Mouse (Mus musculus): ENCODE measurements around the gene Kctd15. TPM values are rescaled to one million over a fixed set of nuclear protein-coding genes. Genes with fewer than 3 reads are reported as not detected.

Kctd15 gene
- polyA plus RNA-seq, 1 experiment from 2014 or later = 15.9 TPM

DNA sequence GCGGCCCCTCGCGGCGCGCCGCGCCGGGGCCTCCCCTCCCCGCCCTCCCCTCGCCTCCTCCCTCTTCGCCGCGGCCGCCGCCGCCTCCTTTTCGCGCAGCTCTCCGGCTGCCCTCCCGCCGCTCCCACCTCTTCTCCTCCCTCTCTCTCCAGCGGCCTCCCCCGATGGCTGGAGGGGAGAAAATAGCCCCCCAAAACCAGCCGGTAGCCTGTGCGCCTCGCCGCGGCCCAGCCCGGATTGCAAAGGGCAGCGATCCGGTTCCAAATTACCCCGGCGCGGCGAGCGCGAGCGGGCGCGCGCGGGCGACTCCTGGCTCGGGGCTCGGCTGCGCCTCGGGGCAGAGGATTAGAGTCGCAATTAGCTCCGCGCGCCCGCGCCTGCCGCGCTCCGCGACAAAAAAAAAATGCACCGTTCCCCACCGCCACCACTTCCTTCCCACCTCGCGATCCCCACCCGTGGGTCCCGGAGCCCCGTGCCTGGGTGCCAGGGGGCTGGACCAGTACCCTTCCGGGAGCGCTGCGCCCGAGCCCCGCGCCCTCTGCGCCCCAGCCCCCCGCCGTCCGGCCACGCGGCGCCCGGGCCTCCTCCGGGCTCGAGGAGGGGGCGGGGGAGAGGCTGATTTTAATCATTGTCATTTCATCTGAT, 2.0 kb downstream of the Kctd15 start:
- Histone ChIP-seq H3K9me3 (ENCODE audit: control insufficient read depth, low read length) (no peaks in the 10 kb centered on the region), H3K27ac (ENCODE audit: low read depth, low read length) (peak overlapping the region; percentile 100), H3K4me3 (ENCODE audit: low read depth, low read length) (peak overlapping the region; percentile 81), H3K4me2 (peak overlapping the region; percentile 88), H3K4me1 (ENCODE audit: control insufficient read depth, insufficient read depth, low read length) (peaks cover 21% of the 10 kb centered on the region), H3K36me3 (ENCODE audit: control insufficient read depth, insufficient read depth, low read length) (peaks cover 1% of the 10 kb centered on the region), H3K27me3 (ENCODE audit: control insufficient read depth, insufficient read depth, low read length) (no peaks in the 10 kb centered on the region), H3K9ac (ENCODE audit: low read length) (peak overlapping the region; percentile 98)
- WGBS = under 1% methylated on average over 61 of the region's 81 CpGs
- DNase-seq (ENCODE audit: low spot score, missing footprints) (peak; percentile 98), ATAC-seq (ENCODE audit: low FRiP score) (peak; percentile 49)

DNA sequence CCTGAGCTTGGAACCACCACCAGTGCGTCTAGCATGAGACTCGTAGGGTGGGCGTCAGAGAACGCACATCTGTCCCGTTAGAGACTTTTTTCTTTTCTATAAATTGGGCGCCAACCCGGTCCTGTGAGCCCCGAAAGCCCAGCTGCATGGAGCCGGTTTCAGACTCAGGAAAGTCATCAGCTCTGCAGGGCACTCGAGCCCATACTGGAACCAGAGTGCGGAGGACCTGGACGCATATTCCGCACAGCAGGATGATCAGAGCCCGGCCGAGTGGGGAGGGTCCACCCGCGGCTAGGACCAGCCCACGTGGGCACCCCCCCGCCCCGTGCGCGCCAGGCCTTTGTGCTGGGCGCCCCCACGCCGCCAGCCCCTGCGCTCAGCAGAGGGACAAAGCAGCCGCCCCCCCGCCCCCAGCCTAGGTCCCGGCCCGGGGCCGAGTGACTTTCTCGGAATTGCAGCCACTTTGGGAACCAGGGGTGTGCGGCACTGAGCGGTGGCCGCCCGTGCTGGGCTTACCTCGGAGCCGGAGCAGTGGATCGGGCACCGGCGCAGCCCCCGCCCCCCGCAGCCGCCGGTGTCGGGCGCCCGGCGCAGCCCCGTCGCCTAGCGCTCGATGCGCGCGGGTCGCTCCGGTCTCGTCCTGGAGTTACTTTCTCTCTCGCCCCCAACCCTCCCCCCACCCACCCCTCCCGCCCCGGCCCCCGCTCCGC, 2.6 kb downstream of the Kctd15 start:
- Histone ChIP-seq H3K9ac (ENCODE audit: low read length) (peak overlapping the region; percentile 98), H3K4me3 (ENCODE audit: low read depth, low read length) (peak overlapping the region; percentile 81), H3K27me3 (ENCODE audit: control insufficient read depth, insufficient read depth, low read length) (no peaks in the 10 kb centered on the region), H3K36me3 (ENCODE audit: control insufficient read depth, insufficient read depth, low read length) (peaks cover 6% of the 10 kb centered on the region), H3K4me2 (peak overlapping the region; percentile 88), H3K27ac (ENCODE audit: low read depth, low read length) (peak overlapping the region; percentile 100), H3K4me1 (ENCODE audit: control insufficient read depth, insufficient read depth, low read length) (peaks cover 21% of the 10 kb centered on the region), H3K9me3 (ENCODE audit: control insufficient read depth, low read length) (no peaks in the 10 kb centered on the region)
- under 1% methylated on average over 58 of the region's 64 CpGs for WGBS
- DNase-seq (ENCODE audit: low spot score, missing footprints) (peak; percentile 97), ATAC-seq (ENCODE audit: low FRiP score) (peak; percentile 58)

DNA sequence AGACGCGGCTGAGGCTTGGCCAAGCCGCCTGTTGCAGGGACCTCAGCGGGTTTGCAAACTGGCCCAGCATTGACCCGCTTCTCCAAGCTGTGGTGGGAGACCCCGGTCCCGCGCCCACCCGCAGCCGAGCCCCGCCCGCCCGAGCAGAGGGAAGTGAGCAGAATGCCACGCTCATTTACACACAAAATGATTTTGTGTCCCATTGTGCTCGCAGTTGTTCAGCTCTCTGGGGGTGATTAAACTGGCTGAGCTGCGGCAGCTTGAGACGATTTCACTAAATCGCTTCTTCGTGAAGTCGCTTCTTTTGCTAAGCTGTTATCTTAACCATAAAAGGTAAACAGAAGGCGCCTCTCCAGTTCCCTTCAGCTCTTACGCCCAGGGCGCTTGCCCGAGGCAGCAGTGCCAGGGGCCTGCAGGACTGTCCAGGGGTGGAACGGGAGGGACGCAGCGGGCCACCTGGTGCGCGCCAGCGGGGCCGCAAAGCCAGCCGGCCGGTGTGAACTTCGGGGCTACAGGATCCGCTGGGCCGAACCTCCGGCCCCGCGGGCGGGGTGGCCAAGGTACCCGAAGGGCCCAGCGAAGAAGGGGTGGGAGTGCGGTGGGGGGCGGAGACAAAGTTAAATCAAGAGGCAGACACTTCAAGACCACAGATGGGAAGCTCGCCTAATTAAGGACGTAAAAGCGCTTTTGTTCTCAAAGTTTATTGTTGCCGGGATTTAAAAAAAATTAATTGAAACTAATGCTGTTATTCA, 3.6 kb downstream of the Kctd15 start:
- Histone ChIP-seq H3K4me3 (ENCODE audit: low read depth, low read length) (peak overlapping the region; percentile 81), H3K27ac (ENCODE audit: low read depth, low read length) (peak overlapping the region; percentile 100), H3K36me3 (ENCODE audit: control insufficient read depth, insufficient read depth, low read length) (peaks cover 16% of the 10 kb centered on the region), H3K9me3 (ENCODE audit: control insufficient read depth, low read length) (no peaks in the 10 kb centered on the region), H3K9ac (ENCODE audit: low read length) (peak overlapping the region; percentile 98), H3K27me3 (ENCODE audit: control insufficient read depth, insufficient read depth, low read length) (no peaks in the 10 kb centered on the region), H3K4me2 (peak overlapping the region; percentile 88), H3K4me1 (ENCODE audit: control insufficient read depth, insufficient read depth, low read length) (peaks cover 21% of the 10 kb centered on the region)
- DNase-seq (ENCODE audit: low spot score, missing footprints) = peak; percentile 96
- under 1% methylated on average over 48 of the region's 48 CpGs for WGBS
- no peak for ATAC-seq (ENCODE audit: low FRiP score)

DNA sequence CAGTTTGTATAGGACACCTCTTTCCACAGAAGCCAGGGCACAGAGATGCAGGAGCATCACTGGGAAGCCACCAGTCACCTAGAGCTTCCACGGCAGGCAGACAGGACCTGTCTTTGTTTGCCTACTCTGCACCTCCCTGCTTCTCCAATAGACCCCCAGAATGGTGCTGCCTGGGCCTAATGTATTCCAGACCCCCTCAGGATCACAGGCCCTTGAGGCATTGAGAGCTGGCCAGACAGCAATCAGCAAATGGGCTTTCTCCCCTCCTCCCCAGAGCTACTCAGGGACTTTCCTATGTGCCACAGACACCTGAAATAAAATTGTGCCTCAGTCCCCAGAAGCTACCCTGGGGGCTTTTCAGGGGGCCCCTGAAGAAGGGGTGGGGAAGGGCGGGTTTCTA, 5.2 kb downstream of the Kctd15 start:
- DNase-seq (ENCODE audit: low spot score, missing footprints) (no peak), ATAC-seq (ENCODE audit: low FRiP score) (no peak)
- Histone ChIP-seq H3K9ac (ENCODE audit: low read length) (peak overlapping the region; percentile 16; the same call in 1 of the 2 replicates), H3K9me3 (ENCODE audit: control insufficient read depth, low read length) (no peaks in the 10 kb centered on the region), H3K4me3 (ENCODE audit: low read depth, low read length) (peak overlapping the region; percentile 10), H3K27ac (ENCODE audit: low read depth, low read length) (no peak overlapping the region; the same call in 1 of the 2 replicates), H3K4me1 (ENCODE audit: control insufficient read depth, insufficient read depth, low read length) (peaks cover 21% of the 10 kb centered on the region), H3K36me3 (ENCODE audit: control insufficient read depth, insufficient read depth, low read length) (peaks cover 17% of the 10 kb centered on the region), H3K27me3 (ENCODE audit: control insufficient read depth, insufficient read depth, low read length) (no peaks in the 10 kb centered on the region), H3K4me2 (peak overlapping the region; percentile 88)
- 54% methylated on average over 2 of the region's 2 CpGs for WGBS

DNA sequence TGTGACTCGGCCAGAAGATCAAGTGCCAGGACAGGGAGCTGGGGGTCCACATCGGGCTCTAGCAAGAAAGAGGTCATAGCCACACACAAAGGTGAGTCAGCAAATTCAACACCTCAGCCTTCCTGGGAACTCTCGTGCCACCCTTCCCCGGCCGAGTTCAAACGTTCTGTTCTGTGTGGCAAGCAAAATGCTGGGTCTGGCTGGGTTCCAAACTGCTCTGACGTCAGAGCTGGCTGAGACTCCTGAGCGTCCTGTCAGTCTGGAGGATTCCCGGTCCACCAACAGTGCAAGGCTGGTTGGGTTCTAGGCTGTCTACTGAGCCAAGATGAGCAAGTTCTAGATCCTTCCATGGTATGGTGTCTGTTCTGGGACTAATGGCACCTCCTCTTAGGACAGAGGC, 9.5 kb downstream of the Kctd15 start:
- H3K27ac ChIP-seq (ENCODE audit: low read depth, low read length) = no peak overlapping the region
- H3K27me3 ChIP-seq (ENCODE audit: control insufficient read depth, insufficient read depth, low read length) = no peaks in the 10 kb centered on the region
- H3K9ac ChIP-seq (ENCODE audit: low read length) = no peak overlapping the region
- H3K4me2 ChIP-seq = no peak overlapping the region
- 91% methylated on average over 9 of the region's 9 CpGs for WGBS
- DNase-seq (ENCODE audit: low spot score, missing footprints) (no peak), ATAC-seq (ENCODE audit: low FRiP score) (no peak)
- no peak overlapping the region for H3K4me3 ChIP-seq (ENCODE audit: low read depth, low read length)
- H3K9me3 ChIP-seq (ENCODE audit: control insufficient read depth, low read length) = no peaks in the 10 kb centered on the region
- H3K36me3 ChIP-seq (ENCODE audit: control insufficient read depth, insufficient read depth, low read length) = peaks cover 28% of the 10 kb centered on the region
- H3K4me1 ChIP-seq (ENCODE audit: control insufficient read depth, insufficient read depth, low read length) = peaks cover 10% of the 10 kb centered on the region

DNA sequence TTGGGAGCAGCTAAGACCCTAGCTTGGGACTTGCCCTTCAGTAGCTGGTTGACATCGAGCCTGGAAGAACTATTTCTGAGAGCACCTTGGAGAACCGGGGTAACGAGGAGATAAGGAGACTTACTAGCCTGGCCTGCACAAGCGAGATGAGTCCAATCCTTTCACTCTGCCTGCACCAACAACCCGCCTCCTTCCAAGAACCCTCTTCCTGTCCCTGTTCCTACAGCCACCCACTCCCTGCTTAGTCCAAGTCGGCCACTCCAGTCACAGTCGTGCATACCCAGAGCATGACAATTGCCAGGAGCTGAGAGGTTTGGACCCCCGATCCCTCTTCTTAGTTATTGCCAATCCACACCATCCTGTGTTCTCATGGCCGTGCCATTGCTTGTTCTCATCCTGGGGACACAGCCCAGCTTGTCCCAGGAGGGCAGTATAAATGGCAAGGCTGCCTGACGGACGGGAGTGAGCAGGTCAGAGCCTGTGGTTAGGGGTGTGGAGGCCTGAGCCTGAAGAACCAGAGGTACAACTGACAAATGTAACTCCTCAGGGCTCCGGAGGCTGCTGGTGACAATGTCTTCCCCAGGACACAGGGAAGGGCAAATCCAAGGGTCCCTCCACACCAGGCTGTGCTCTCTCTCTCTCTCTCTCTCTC, 10.3 kb downstream of the Kctd15 start:
- H3K27me3 ChIP-seq (ENCODE audit: control insufficient read depth, insufficient read depth, low read length) = no peaks in the 10 kb centered on the region
- H3K4me2 ChIP-seq = no peak overlapping the region
- peaks cover 32% of the 10 kb centered on the region for H3K36me3 ChIP-seq (ENCODE audit: control insufficient read depth, insufficient read depth, low read length)
- no peak for ATAC-seq (ENCODE audit: low FRiP score)
- H3K9ac ChIP-seq (ENCODE audit: low read length) = no peak overlapping the region
- H3K4me3 ChIP-seq (ENCODE audit: low read depth, low read length) = no peak overlapping the region
- no peaks in the 10 kb centered on the region for H3K9me3 ChIP-seq (ENCODE audit: control insufficient read depth, low read length)
- 90% methylated on average over 12 of the region's 12 CpGs for WGBS
- DNase-seq (ENCODE audit: low spot score, missing footprints) = no peak
- H3K27ac ChIP-seq (ENCODE audit: low read depth, low read length) = no peak overlapping the region
- peaks cover 3% of the 10 kb centered on the region for H3K4me1 ChIP-seq (ENCODE audit: control insufficient read depth, insufficient read depth, low read length)

DNA sequence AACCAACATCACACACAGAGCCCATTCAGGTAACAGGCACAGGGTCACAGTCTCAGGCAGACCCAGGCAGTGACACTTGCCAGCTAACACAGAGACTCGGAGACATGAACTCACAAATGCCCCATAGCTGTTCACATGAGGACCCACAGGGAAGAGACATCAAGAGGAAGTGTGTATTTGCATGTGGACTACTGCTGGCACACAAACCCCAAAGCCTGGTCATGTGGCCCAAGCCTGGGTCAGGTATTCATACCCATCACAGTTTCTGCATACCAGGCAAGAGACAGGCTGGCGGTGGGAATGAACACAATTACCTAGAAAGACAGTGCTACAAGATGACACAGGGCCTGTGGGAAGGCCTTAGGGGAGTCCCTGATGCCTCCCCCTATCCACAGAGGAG, 10.9 kb downstream of the Kctd15 start:
- H3K27me3 ChIP-seq (ENCODE audit: control insufficient read depth, insufficient read depth, low read length) = no peaks in the 10 kb centered on the region
- H3K4me3 ChIP-seq (ENCODE audit: low read depth, low read length) = no peak overlapping the region
- ATAC-seq (ENCODE audit: low FRiP score) = no peak
- H3K36me3 ChIP-seq (ENCODE audit: control insufficient read depth, insufficient read depth, low read length) = peaks cover 33% of the 10 kb centered on the region
- no peaks in the 10 kb centered on the region for H3K4me1 ChIP-seq (ENCODE audit: control insufficient read depth, insufficient read depth, low read length)
- H3K9ac ChIP-seq (ENCODE audit: low read length) = no peak overlapping the region
- no peaks in the 10 kb centered on the region for H3K9me3 ChIP-seq (ENCODE audit: control insufficient read depth, low read length)
- no peak overlapping the region for H3K27ac ChIP-seq (ENCODE audit: low read depth, low read length)
- WGBS = 96% methylated on average over 2 of the region's 2 CpGs
- no peak for DNase-seq (ENCODE audit: low spot score, missing footprints)
- H3K4me2 ChIP-seq = no peak overlapping the region

DNA sequence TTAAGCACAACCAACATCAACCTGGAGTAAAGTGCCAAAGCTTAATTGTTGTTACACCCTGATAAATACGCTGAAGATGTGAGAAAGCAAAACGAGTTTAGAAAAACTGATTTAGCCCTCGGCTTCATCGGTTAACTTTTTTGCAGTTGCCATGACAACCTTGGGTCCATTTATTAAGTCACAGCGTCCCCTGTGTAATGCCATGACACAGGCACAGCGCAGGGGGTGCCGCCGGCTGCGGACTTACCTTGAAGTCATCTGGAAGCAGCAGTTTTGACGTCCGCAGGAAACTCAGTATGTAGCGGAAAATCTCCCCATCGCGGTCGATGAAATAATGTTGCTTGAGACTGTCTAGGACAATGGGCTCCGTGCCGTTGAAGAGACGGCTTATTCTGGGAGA, 11.9 kb downstream of the Kctd15 start:
- DNase-seq (ENCODE audit: low spot score, missing footprints) = no peak
- no peak for ATAC-seq (ENCODE audit: low FRiP score)
- Histone ChIP-seq H3K9ac (ENCODE audit: low read length) (no peak overlapping the region), H3K4me1 (ENCODE audit: control insufficient read depth, insufficient read depth, low read length) (no peaks in the 10 kb centered on the region), H3K36me3 (ENCODE audit: control insufficient read depth, insufficient read depth, low read length) (peaks cover 37% of the 10 kb centered on the region), H3K9me3 (ENCODE audit: control insufficient read depth, low read length) (no peaks in the 10 kb centered on the region), H3K4me3 (ENCODE audit: low read depth, low read length) (no peak overlapping the region), H3K27ac (ENCODE audit: low read depth, low read length) (no peak overlapping the region), H3K4me2 (no peak overlapping the region), H3K27me3 (ENCODE audit: control insufficient read depth, insufficient read depth, low read length) (no peaks in the 10 kb centered on the region)
- 89% methylated on average over 18 of the region's 18 CpGs for WGBS

All from midbrain, embryonic 11.5 days (tissue).